Mouse (Mus musculus): ENCODE results near the gene Zc3h13. TPM values are rescaled to one million over a fixed set of nuclear protein-coding genes. Genes with fewer than 3 reads are reported as not detected.

The Zc3h13 gene
- polyA plus RNA-seq (2014; fragmentation: Nextera tagmentation; extraction: Ambion mirVana), result 31.1 and 38.1 TPM in 2 replicates

DNA sequence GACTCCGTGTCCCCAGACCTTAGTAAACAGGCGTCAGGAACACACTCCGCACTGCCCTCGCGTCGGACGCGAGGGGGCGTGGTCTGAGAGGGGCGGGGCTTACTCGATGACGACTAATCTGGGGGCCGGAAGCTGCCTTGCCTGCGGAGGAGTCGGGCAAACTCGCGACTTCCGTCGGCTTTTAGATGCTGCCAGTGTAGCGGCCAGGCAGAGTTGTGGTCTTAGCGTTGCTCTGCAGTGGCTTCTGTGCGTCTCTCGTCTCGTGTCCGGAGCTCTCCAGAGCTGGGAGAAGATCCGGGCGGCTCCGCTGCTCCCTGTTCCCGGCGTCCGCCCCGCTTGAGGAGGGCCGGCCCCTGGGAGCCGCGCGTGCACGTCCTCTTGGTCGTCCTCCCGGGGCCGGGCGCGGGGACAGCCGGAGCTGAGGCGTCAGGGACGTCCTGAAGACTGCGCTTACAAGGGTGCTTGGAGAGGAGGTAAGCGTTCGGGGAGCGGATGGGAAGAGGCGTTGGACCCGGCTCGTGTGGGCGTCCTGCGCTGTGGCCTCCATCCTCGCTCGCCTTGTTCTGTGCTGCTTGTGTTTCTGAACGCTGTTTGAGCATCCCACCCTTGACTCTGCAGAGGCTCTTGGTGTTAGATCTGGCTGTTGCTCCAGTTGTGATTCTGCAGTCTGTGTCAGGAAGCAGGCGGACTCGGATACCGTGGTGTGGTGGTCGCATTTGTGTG, at the start of gene Zc3h13:
Gene Zc3h13 (plus strand): TSS at position 181 of the 723 bp plus-strand sequence.
- Histone ChIP-seq H3K36me3 (ENCODE audit: control insufficient read depth, insufficient read depth, low read length) (no peaks in the 10 kb centered on the region), H3K4me2 (ENCODE audit: low read depth, severe bottlenecking) (peak within 1 kb of the TSS; percentile 76), H3K4me3 (ENCODE audit: low read depth, low read length) (peak within 1 kb of the TSS; percentile 99), H3K27me3 (ENCODE audit: control insufficient read depth, insufficient read depth, low read length) (no peaks in the 10 kb centered on the region), H3K27ac (replicated peaks; ENCODE audit: low read depth, low read length) (peak within 1 kb of the TSS; percentile 23; the same call in 1 of the 2 replicates), H3K4me1 (ENCODE audit: control insufficient read depth, insufficient read depth, low read length) (0 out of 2 replicates have a peak, but pooled peaks cover 2% of the 10 kb centered on the region), H3K9ac (ENCODE audit: low read length) (peak within 1 kb of the TSS; percentile 92), H3K9me3 (ENCODE audit: control insufficient read depth, low read length) (no peaks in the 10 kb centered on the region)
- peak; percentile 98 for DNase-seq (ENCODE audit: low spot score)
- peak; percentile 98 for ATAC-seq (ENCODE audit: insufficient number of reproducible peaks, low FRiP score, low TSS enrichment, low read depth)
- WGBS, result under 1% methylated on average over 61 of the region's 61 CpGs

DNA sequence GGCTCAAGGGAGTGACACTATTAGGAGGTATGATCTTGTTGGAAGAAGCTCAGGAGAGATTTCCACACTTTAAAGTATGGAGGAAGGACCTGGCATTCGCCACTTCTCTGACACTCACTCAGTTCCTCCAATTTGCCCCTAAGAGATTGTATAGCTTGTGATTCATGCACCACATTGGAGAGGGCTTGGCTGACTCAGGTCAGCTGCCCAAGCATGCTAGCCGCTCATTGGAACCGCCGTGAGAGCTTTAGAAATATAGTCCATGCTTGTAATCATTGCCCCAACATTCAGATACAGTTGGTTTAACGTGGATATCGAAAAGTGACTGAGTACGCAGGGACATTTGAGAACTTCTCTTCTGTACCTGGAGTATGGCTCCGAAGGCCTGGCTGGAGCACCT, 48.6 kb upstream of the Zc3h13 start:
- Histone ChIP-seq H3K4me3 (ENCODE audit: low read depth, low read length) (no peak overlapping the region), H3K4me2 (ENCODE audit: low read depth, severe bottlenecking) (no peak overlapping the region), H3K27me3 (ENCODE audit: control insufficient read depth, insufficient read depth, low read length) (no peaks in the 10 kb centered on the region), H3K27ac (replicated peaks; ENCODE audit: low read depth, low read length) (no peak overlapping the region), H3K4me1 (ENCODE audit: control insufficient read depth, insufficient read depth, low read length) (no peaks in the 10 kb centered on the region), H3K36me3 (ENCODE audit: control insufficient read depth, insufficient read depth, low read length) (no peaks in the 10 kb centered on the region), H3K9me3 (ENCODE audit: control insufficient read depth, low read length) (no peaks in the 10 kb centered on the region), H3K9ac (ENCODE audit: low read length) (no peak overlapping the region)
- WGBS, result 91% methylated on average over 8 of the region's 8 CpGs
- DNase-seq (ENCODE audit: low spot score) (no peak), ATAC-seq (ENCODE audit: insufficient number of reproducible peaks, low FRiP score, low TSS enrichment, low read depth) (no peak)

DNA sequence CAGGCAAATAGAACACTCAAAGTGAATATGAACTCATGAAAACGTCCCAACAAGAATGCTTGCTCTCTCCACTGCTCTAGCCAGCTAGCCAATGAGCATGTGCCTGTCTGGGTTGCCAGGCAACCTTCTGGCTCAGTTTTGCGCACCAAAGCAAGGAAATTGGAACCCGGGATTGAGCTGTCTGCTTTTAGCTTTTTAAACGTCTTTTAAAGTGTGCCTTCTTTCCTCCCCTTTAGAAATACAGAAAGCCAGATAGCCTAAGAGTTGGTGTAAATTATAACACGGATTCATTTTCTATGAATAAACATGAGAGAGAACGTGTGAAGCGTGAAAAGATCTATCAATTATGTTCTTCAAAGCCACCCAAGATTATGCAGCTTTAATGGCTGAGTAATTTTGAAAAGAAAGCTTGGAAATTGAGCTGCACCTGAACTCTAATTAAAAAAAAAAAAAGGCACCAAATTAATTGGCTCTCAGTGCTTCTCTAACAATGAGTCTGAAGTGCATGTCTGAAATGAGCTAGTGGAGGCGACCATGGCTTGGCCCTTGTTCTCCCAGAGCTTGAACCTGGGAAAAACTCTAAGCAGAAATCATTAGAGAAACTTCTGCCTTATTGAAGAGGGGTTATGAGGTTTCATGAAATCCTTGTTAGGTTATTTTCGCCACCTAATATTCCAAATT, 48.1 kb upstream of the Zc3h13 start:
- no peaks in the 10 kb centered on the region for H3K36me3 ChIP-seq (ENCODE audit: control insufficient read depth, insufficient read depth, low read length)
- H3K4me2 ChIP-seq (ENCODE audit: low read depth, severe bottlenecking), result no peak overlapping the region
- no peak overlapping the region for H3K4me3 ChIP-seq (ENCODE audit: low read depth, low read length)
- no peaks in the 10 kb centered on the region for H3K27me3 ChIP-seq (ENCODE audit: control insufficient read depth, insufficient read depth, low read length)
- H3K4me1 ChIP-seq (ENCODE audit: control insufficient read depth, insufficient read depth, low read length), result no peaks in the 10 kb centered on the region
- DNase-seq (ENCODE audit: low spot score) (no peak), ATAC-seq (ENCODE audit: insufficient number of reproducible peaks, low FRiP score, low TSS enrichment, low read depth) (no peak)
- no peak overlapping the region for H3K27ac ChIP-seq (replicated peaks; ENCODE audit: low read depth, low read length)
- H3K9me3 ChIP-seq (ENCODE audit: control insufficient read depth, low read length), result no peaks in the 10 kb centered on the region
- 66% methylated on average over 9 of the region's 9 CpGs for WGBS
- no peak overlapping the region for H3K9ac ChIP-seq (ENCODE audit: low read length)

- Histone ChIP-seq H3K4me1 (ENCODE audit: control insufficient read depth, insufficient read depth, low read length) (no peaks in the 10 kb centered on the region), H3K9ac (ENCODE audit: low read length) (no peak overlapping the region), H3K9me3 (ENCODE audit: control insufficient read depth, low read length) (no peaks in the 10 kb centered on the region), H3K4me2 (ENCODE audit: low read depth, severe bottlenecking) (no peak overlapping the region), H3K4me3 (ENCODE audit: low read depth, low read length) (no peak overlapping the region), H3K36me3 (ENCODE audit: control insufficient read depth, insufficient read depth, low read length) (no peaks in the 10 kb centered on the region), H3K27ac (replicated peaks; ENCODE audit: low read depth, low read length) (no peak overlapping the region), H3K27me3 (ENCODE audit: control insufficient read depth, insufficient read depth, low read length) (no peaks in the 10 kb centered on the region)
- ATAC-seq (ENCODE audit: insufficient number of reproducible peaks, low FRiP score, low TSS enrichment, low read depth), result no peak
- WGBS, result 92% methylated on average over 4 of the region's 4 CpGs
- DNase-seq (ENCODE audit: low spot score), result no peak
These were observed 47.6 kb upstream of the Zc3h13 start for GRCm38 (mm10) chr14:75236636-75237003.

- 87% methylated on average over 8 of the region's 8 CpGs for WGBS
- no peaks in the 10 kb centered on the region for H3K4me1 ChIP-seq (ENCODE audit: control insufficient read depth, insufficient read depth, low read length)
These were observed 47.1 kb upstream of the Zc3h13 start for GRCm38 (mm10) chr14:75237096-75237495.

DNA sequence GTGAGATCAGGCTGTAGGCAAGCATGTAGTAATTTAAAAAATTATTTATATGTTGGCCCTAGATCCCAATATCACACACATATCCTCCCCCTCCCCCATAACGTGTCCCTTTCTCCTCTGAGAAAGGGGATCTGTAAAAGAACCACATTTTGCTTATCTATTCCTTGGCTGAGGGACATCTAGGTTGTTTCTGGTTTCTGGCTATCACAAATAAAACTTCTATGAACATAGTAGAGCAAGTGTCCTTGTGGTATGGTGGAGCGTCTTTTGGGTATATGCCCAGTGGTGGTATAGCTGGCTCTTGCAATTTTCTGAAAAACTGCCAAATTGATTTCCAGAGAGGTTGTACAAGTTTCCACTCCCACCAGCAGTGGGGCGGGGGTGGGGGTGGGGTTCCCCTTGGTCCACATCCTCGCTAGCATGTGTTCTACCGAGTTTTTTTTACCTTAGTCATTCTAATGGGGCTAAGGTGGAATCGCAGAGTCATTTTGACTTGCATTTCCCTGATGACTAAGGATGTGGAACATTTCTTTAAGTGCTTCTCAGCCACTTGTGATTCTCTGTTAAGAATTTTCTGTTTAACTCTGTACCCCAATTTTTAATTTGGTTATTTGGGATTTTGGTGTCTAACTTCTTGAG, 46.0 kb upstream of the Zc3h13 start:
- H3K27ac ChIP-seq (replicated peaks; ENCODE audit: low read depth, low read length), result no peak overlapping the region
- H3K9ac ChIP-seq (ENCODE audit: low read length), result no peak overlapping the region
- H3K4me1 ChIP-seq (ENCODE audit: control insufficient read depth, insufficient read depth, low read length), result no peaks in the 10 kb centered on the region
- DNase-seq (ENCODE audit: low spot score) (no peak), ATAC-seq (ENCODE audit: insufficient number of reproducible peaks, low FRiP score, low TSS enrichment, low read depth) (no peak)
- H3K4me2 ChIP-seq (ENCODE audit: low read depth, severe bottlenecking), result no peak overlapping the region
- H3K27me3 ChIP-seq (ENCODE audit: control insufficient read depth, insufficient read depth, low read length), result no peaks in the 10 kb centered on the region
- H3K9me3 ChIP-seq (ENCODE audit: control insufficient read depth, low read length), result no peaks in the 10 kb centered on the region
- H3K4me3 ChIP-seq (ENCODE audit: low read depth, low read length), result no peak overlapping the region
- H3K36me3 ChIP-seq (ENCODE audit: control insufficient read depth, insufficient read depth, low read length), result no peaks in the 10 kb centered on the region
- 84% methylated on average over 6 of the region's 6 CpGs for WGBS

More at GRCm38 (mm10) chr14:75237096-75237495, 47.1 kb upstream of the Zc3h13 start:
- H3K9ac ChIP-seq (ENCODE audit: low read length), result no peak overlapping the region
- H3K4me3 ChIP-seq (ENCODE audit: low read depth, low read length), result no peak overlapping the region
- H3K27ac ChIP-seq (replicated peaks; ENCODE audit: low read depth, low read length), result no peak overlapping the region
- no peak for DNase-seq (ENCODE audit: low spot score)
- no peak overlapping the region for H3K4me2 ChIP-seq (ENCODE audit: low read depth, severe bottlenecking)
- H3K27me3 ChIP-seq (ENCODE audit: control insufficient read depth, insufficient read depth, low read length), result no peaks in the 10 kb centered on the region
- H3K36me3 ChIP-seq (ENCODE audit: control insufficient read depth, insufficient read depth, low read length), result no peaks in the 10 kb centered on the region
- H3K9me3 ChIP-seq (ENCODE audit: control insufficient read depth, low read length), result no peaks in the 10 kb centered on the region
- ATAC-seq (ENCODE audit: insufficient number of reproducible peaks, low FRiP score, low TSS enrichment, low read depth), result no peak

GRCm38 (mm10) chr14:75242087-75242486, 42.1 kb upstream of the Zc3h13 start, which contains the start of gene Cpb2:
TSS of gene Cpb2 (plus strand) at chr14:75242287.
- H3K4me2 ChIP-seq (ENCODE audit: low read depth, severe bottlenecking), result no peak within 1 kb of the TSS
- WGBS, result 93% methylated on average over 5 of the region's 5 CpGs
- H3K27me3 ChIP-seq (ENCODE audit: control insufficient read depth, insufficient read depth, low read length), result no peaks in the 10 kb centered on the region
- DNase-seq (ENCODE audit: low spot score), result no peak
- H3K9ac ChIP-seq (ENCODE audit: low read length), result no peak within 1 kb of the TSS
- no peaks in the 10 kb centered on the region for H3K4me1 ChIP-seq (ENCODE audit: control insufficient read depth, insufficient read depth, low read length)
- no peak for ATAC-seq (ENCODE audit: insufficient number of reproducible peaks, low FRiP score, low TSS enrichment, low read depth)
- H3K36me3 ChIP-seq (ENCODE audit: control insufficient read depth, insufficient read depth, low read length), result no peaks in the 10 kb centered on the region
- no peaks in the 10 kb centered on the region for H3K9me3 ChIP-seq (ENCODE audit: control insufficient read depth, low read length)
- H3K4me3 ChIP-seq (ENCODE audit: low read depth, low read length), result no peak within 1 kb of the TSS
- H3K27ac ChIP-seq (replicated peaks; ENCODE audit: low read depth, low read length), result no peak within 1 kb of the TSS
